Mouse (Mus musculus) gastrocnemius, adult 2 months (tissue): Measurements from ENCODE around the gene Gsto1. TPM values are rescaled to one million over a fixed set of nuclear protein-coding genes. Genes with fewer than 3 reads are reported as not detected.

Source experiments
- DNase-seq: peaks from one replicate; pipeline ENCODE4 v3.0.0; 2022
- H3K27ac ChIP-seq: fragments of 200-600 bp; 2 replicates; pipeline ENCODE4 v1.8.1; 2022; ENCODE audit warnings: mild to moderate bottlenecking
- H3K4me3 ChIP-seq: fragments of 200-600 bp; 2 replicates; pipeline ENCODE4 v1.8.1; 2022; ENCODE audit warnings: mild to moderate bottlenecking, moderate library complexity
- CTCF ChIP-seq: fragments of 200-600 bp; IDR thresholded peaks from 2 replicates; pipeline ENCODE4 v1.8.1; 2022; ENCODE audit warnings: antibody characterized with exemption, mild to moderate bottlenecking, moderate library complexity
- intact Hi-C: fragments of 180-260 bp; cut with DNase I; formaldehyde crosslinking; loops from one replicate; pipeline ENCODE4 v1.15.1; 2025
- total RNA-seq, 2 experiments: library from RNA; stranded (reverse); gene quantifications; 2 replicates each; pipeline ENCODE4 v1.2.3; 2021

Gsto1 gene
- total RNA-seq, 2 experiments from 2014 or later: 43.7 to 70.1 TPM

GRCm38 (mm10) chr19:47864721-47865120 lies 10.0 kb downstream of the Gsto1 start:
- H3K4me3 ChIP-seq: peak overlapping the region; percentile 91
- TF ChIP-seq CTCF: no peak
- peak overlapping the region; percentile 92; the same call in 1 of the 2 replicates for H3K27ac ChIP-seq
- intact Hi-C loops: no loop called here
- no peak for DNase-seq

- peak; percentile 97 for DNase-seq
- Histone ChIP-seq H3K27ac (peak within 1 kb of the TSS; percentile 92), H3K4me3 (peak within 1 kb of the TSS; percentile 91)
- peak; percentile 66 for TF ChIP-seq CTCF
- intact Hi-C loops: no loop called here
Measured at GRCm38 (mm10) chr19:47865353-47865947, 10.7 kb downstream of the Gsto1 start, which contains the start of gene Gsto2. Gene Gsto2, plus strand, starts transcription at chr19:47865534.

GRCm38 (mm10) chr19:47867628-47868175 lies 12.9 kb downstream of the Gsto1 start:
- TF ChIP-seq CTCF: no peak
- no peak overlapping the region for H3K27ac ChIP-seq
- intact Hi-C loops: no loop called here
- no peak for DNase-seq
- no peak overlapping the region for H3K4me3 ChIP-seq

GRCm38 (mm10) chr19:47868951-47869350 lies 14.2 kb downstream of the Gsto1 start:
- H3K27ac ChIP-seq: no peak overlapping the region
- TF ChIP-seq CTCF: no peak
- H3K4me3 ChIP-seq: no peak overlapping the region
- DNase-seq: no peak
- intact Hi-C loops: no loop called here

- no peak for TF ChIP-seq CTCF
- no peak overlapping the region for H3K27ac ChIP-seq
- H3K4me3 ChIP-seq: no peak overlapping the region
- DNase-seq: no peak
- intact Hi-C loops: no loop called here
Measured at GRCm38 (mm10) chr19:47869516-47869915, 14.7 kb downstream of the Gsto1 start.

- no peak overlapping the region for H3K27ac ChIP-seq
- no peak for TF ChIP-seq CTCF
- H3K4me3 ChIP-seq: no peak overlapping the region
- intact Hi-C loops: no loop called here
- DNase-seq: no peak
Measured at GRCm38 (mm10) chr19:47870102-47870666, 15.4 kb downstream of the Gsto1 start.

GRCm38 (mm10) chr19:47871515-47871914 lies 16.7 kb downstream of the Gsto1 start:
- peak; percentile 16; the same call in 1 of the 2 replicates for TF ChIP-seq CTCF
- H3K4me3 ChIP-seq: no peak overlapping the region
- DNase-seq: no peak
- intact Hi-C loops: no loop called here
- no peak overlapping the region for H3K27ac ChIP-seq

GRCm38 (mm10) chr19:47876252-47876651 lies 21.5 kb downstream of the Gsto1 start:
- no peak for DNase-seq
- H3K27ac ChIP-seq: no peak overlapping the region
- no peak overlapping the region for H3K4me3 ChIP-seq
- TF ChIP-seq CTCF: no peak
- intact Hi-C loops: no loop called here

GRCm38 (mm10) chr19:47881538-47881937 lies 26.8 kb downstream of the Gsto1 start:
- H3K27ac ChIP-seq: no peak overlapping the region
- TF ChIP-seq CTCF: no peak
- H3K4me3 ChIP-seq: no peak overlapping the region
- intact Hi-C loops: no loop called here
- no peak for DNase-seq

GRCm38 (mm10) chr19:47882151-47882881 lies 27.5 kb downstream of the Gsto1 start:
- Histone ChIP-seq H3K4me3 (no peak overlapping the region), H3K27ac (no peak overlapping the region)
- intact Hi-C loops: loop anchor here (1.0 kb wide), 1 partner anchor 50 kb away; no protein-coding TSS in a partner anchor
- DNase-seq: peak; percentile 79
- TF ChIP-seq CTCF: no peak; the same call in 1 of the 2 replicates

- Histone ChIP-seq H3K27ac (no peak overlapping the region), H3K4me3 (no peak overlapping the region)
- intact Hi-C loops: loop anchor here (1.0 kb wide), 1 partner anchor 49 kb away; no protein-coding TSS in a partner anchor
- no peak for DNase-seq
- TF ChIP-seq CTCF: no peak
Measured at GRCm38 (mm10) chr19:47882882-47883254, 28.1 kb downstream of the Gsto1 start.

- DNase-seq: no peak
- H3K4me3 ChIP-seq: no peak overlapping the region
- intact Hi-C loops: no loop called here
- TF ChIP-seq CTCF: no peak
- no peak overlapping the region for H3K27ac ChIP-seq
Measured at GRCm38 (mm10) chr19:47884296-47885085, 29.7 kb downstream of the Gsto1 start.
